Mouse (Mus musculus) CH12.LX (cell line): ENCODE results near the gene Card10. TPM values are rescaled to one million over a fixed set of nuclear protein-coding genes. Genes with fewer than 3 reads are reported as not detected.

Source experiments
- DNase-seq: peaks from one replicate; pipeline ENCODE4 v3.0.0-alpha.2; 2013; ENCODE audit errors: extremely low read depth
- H3K27ac ChIP-seq: 2 replicates; pipeline ENCODE4 v1.5.1; 2012; ENCODE audit warnings: low read depth, mild to moderate bottlenecking, control low read depth, moderate library complexity; ENCODE audit not compliant: insufficient read depth
- H3K27me3 ChIP-seq: replicated peaks from 2 replicates; pipeline ENCODE3; 2012; ENCODE audit warnings: inconsistent platforms
- H3K36me3 ChIP-seq, 2 experiments: replicated peaks in 1 of 2; 2 replicates each; pipeline versions ENCODE3 to v1.6.1; 2012; ENCODE audit warnings: inconsistent platforms in 1 of 2, low read length in 1 of 2, mild to moderate bottlenecking in 1 of 2, mixed read lengths in 1 of 2, moderate library complexity in 1 of 2; ENCODE audit not compliant: control insufficient read depth in 1 of 2, insufficient read depth in 1 of 2
- H3K4me1 ChIP-seq, 2 experiments: 2 replicates each; pipeline ENCODE4 v1.6.1; 2012; ENCODE audit warnings: inconsistent platforms in 1 of 2, moderate library complexity in 1 of 2; ENCODE audit not compliant: insufficient read depth in 2 of 2, control insufficient read depth in 1 of 2
- H3K4me2 ChIP-seq: 2 replicates; pipeline ENCODE4 v1.6.1; 2012; ENCODE audit warnings: low read depth, mild to moderate bottlenecking, control low read depth; ENCODE audit not compliant: poor library complexity, insufficient read depth, severe bottlenecking
- H3K4me3 ChIP-seq, 3 experiments: fragments of 150-350 bp in 1 of 3; sonication (generic) in 1 of 3; replicated peaks in 1 of 3; 2 replicates each; pipeline versions ENCODE3 to v1.5.1; 2011 to 2012; ENCODE audit warnings: low read depth in 2 of 3, low read length in 2 of 3, mild to moderate bottlenecking in 2 of 3, moderate library complexity in 2 of 3, control low read depth in 1 of 3, improper control_type of control experiment in 1 of 3, inconsistent platforms in 1 of 3, mixed read lengths in 1 of 3; ENCODE audit not compliant: poor library complexity in 1 of 3
- H3K79me2 ChIP-seq: replicated peaks from 2 replicates; pipeline ENCODE4 v1.6.1; 2012; ENCODE audit warnings: mild to moderate bottlenecking, moderate library complexity; ENCODE audit not compliant: control insufficient read depth, poor library complexity, insufficient read depth, severe bottlenecking; ENCODE audit errors: extremely low read depth
- H3K9ac ChIP-seq: 2 replicates; pipeline ENCODE4 v1.6.1; 2012; ENCODE audit warnings: low read depth, mild to moderate bottlenecking, control low read depth, moderate library complexity; ENCODE audit not compliant: insufficient read depth
- H3K9me3 ChIP-seq: replicated peaks from 2 replicates; pipeline ENCODE3; 2012; ENCODE audit warnings: low read length, inconsistent platforms, mixed read lengths
- BHLHE40 ChIP-seq: IDR thresholded peaks from 2 replicates; pipeline ENCODE4 v1.6.1; 2011; ENCODE audit warnings: mild to moderate bottlenecking, low read depth, low read length, improper control_type of control experiment
- CTCF ChIP-seq, 2 experiments: IDR thresholded peaks in 1 of 2; conservative IDR thresholded peaks in 1 of 2; 2 replicates each; pipeline ENCODE4 v1.5.1; 2011 to 2012; ENCODE audit warnings: low read depth in 2 of 2, low read length in 2 of 2, improper control_type of control experiment in 1 of 2, inconsistent platforms in 1 of 2, mild to moderate bottlenecking in 1 of 2, moderate library complexity in 1 of 2
- ETS1 ChIP-seq: conservative IDR thresholded peaks from 2 replicates; pipeline ENCODE4 v1.6.1; 2012; ENCODE audit warnings: low read depth, mild to moderate bottlenecking, inconsistent platforms, low read length, improper control_type of control experiment, moderate library complexity
- GABPA ChIP-seq: IDR thresholded peaks from 2 replicates; pipeline ENCODE4 v1.6.1; 2012; ENCODE audit warnings: low read depth, low read length, improper control_type of control experiment, inconsistent platforms; ENCODE audit not compliant: insufficient replicate concordance
- HCFC1 ChIP-seq: IDR thresholded peaks from 2 replicates; pipeline ENCODE4 v1.6.1; 2012; ENCODE audit warnings: low read depth, mild to moderate bottlenecking, inconsistent platforms, low read length, improper control_type of control experiment
- IRF4 ChIP-seq: IDR thresholded peaks from 2 replicates; pipeline ENCODE4 v1.6.1; 2014; ENCODE audit warnings: low read depth, mild to moderate bottlenecking, inconsistent platforms, low read length, improper control_type of control experiment
- JUND ChIP-seq: conservative IDR thresholded peaks from 2 replicates; pipeline ENCODE4 v1.6.1; 2011; ENCODE audit warnings: low read depth, low read length, improper control_type of control experiment
- KAT2A ChIP-seq: IDR thresholded peaks from 2 replicates; pipeline ENCODE4 v1.6.1; 2012; ENCODE audit warnings: low read length, improper control_type of control experiment, inconsistent platforms; ENCODE audit not compliant: insufficient replicate concordance
- MAX ChIP-seq: IDR thresholded peaks from 2 replicates; pipeline ENCODE4 v1.6.1; 2011; ENCODE audit warnings: low read length, improper control_type of control experiment
- MAZ ChIP-seq: IDR thresholded peaks from 2 replicates; pipeline ENCODE4 v1.6.1; 2012; ENCODE audit warnings: low read depth, mild to moderate bottlenecking, inconsistent platforms, low read length, improper control_type of control experiment, moderate library complexity
- MEF2A ChIP-seq: IDR thresholded peaks from 2 replicates; pipeline ENCODE4 v1.6.1; 2014; ENCODE audit warnings: low read depth, mild to moderate bottlenecking, inconsistent platforms, low read length, improper control_type of control experiment, borderline replicate concordance
- MXI1 ChIP-seq: IDR thresholded peaks from 2 replicates; pipeline ENCODE4 v1.6.1; 2011; ENCODE audit warnings: mild to moderate bottlenecking, low read depth, low read length, improper control_type of control experiment
- NELFE ChIP-seq: IDR thresholded peaks from 2 replicates; pipeline ENCODE4 v1.6.1; 2011; ENCODE audit warnings: low read depth, low read length, improper control_type of control experiment
- PAX5 ChIP-seq: IDR thresholded peaks from 2 replicates; pipeline ENCODE4 v1.6.1; 2012; ENCODE audit warnings: low read length, inconsistent platforms, mixed read lengths
- POLR2AphosphoS2 ChIP-seq: IDR thresholded peaks from 2 replicates; pipeline ENCODE4 v1.6.1; 2011; ENCODE audit warnings: low read depth, low read length, improper control_type of control experiment
- RAD21 ChIP-seq: IDR thresholded peaks from 2 replicates; pipeline ENCODE4 v1.6.1; 2011; ENCODE audit warnings: low read depth, mild to moderate bottlenecking, low read length, improper control_type of control experiment, moderate library complexity
- SIN3A ChIP-seq: IDR thresholded peaks from 2 replicates; pipeline ENCODE4 v1.6.1; 2012; ENCODE audit warnings: low read length, improper control_type of control experiment, inconsistent platforms
- TBP ChIP-seq: conservative IDR thresholded peaks from 2 replicates; pipeline ENCODE4 v1.6.1; 2011; ENCODE audit warnings: low read depth, low read length, improper control_type of control experiment
- TCF12 ChIP-seq: IDR thresholded peaks from 2 replicates; pipeline ENCODE4 v1.6.1; 2014; ENCODE audit warnings: low read depth, mild to moderate bottlenecking, inconsistent platforms, low read length, improper control_type of control experiment
- UBTF ChIP-seq: IDR thresholded peaks from 2 replicates; pipeline ENCODE4 v1.6.1; 2012; ENCODE audit warnings: low read depth, mild to moderate bottlenecking, inconsistent platforms, low read length, improper control_type of control experiment, moderate library complexity
- USF1 ChIP-seq: IDR thresholded peaks from 2 replicates; pipeline ENCODE4 v1.6.1; 2014; ENCODE audit warnings: low read depth, mild to moderate bottlenecking, inconsistent platforms, low read length, improper control_type of control experiment
- ZC3H11A ChIP-seq: IDR thresholded peaks from 2 replicates; pipeline ENCODE4 v1.6.1; 2012; ENCODE audit warnings: low read depth, mild to moderate bottlenecking, inconsistent platforms, low read length, improper control_type of control experiment
- ZKSCAN1 ChIP-seq: IDR thresholded peaks from 2 replicates; pipeline ENCODE4 v1.6.1; 2012; ENCODE audit warnings: low read depth, inconsistent platforms, low read length, improper control_type of control experiment, borderline replicate concordance
- dilution Hi-C: fragments of 300-500 bp; cut with MboI; formaldehyde crosslinking; loops from 2 replicates; pipeline ENCODE4 v1.14.3; 2020; ENCODE audit warnings: low sequenced_read_pairs; ENCODE audit not compliant: extremely low pct_unique_long_range_greater_than_20kb, extremely low pct_ligation_motif_present
- in situ Hi-C: fragments of 300-500 bp; cut with MboI; formaldehyde crosslinking; loops from 3 replicates; pipeline ENCODE4 v1.14.3; 2019; ENCODE audit warnings: low sequenced_read_pairs, low pct_ligation_motif_present, low pct_unique_long_range_greater_than_20kb, mixed read lengths
- polyA plus RNA-seq: library from polyadenylated mRNA; unstranded; fragments of >175 nt; gene quantifications from 2 replicates; pipeline ENCODE4 v1.2.1, GENCODE M21; 2012; ENCODE audit warnings: low read depth; ENCODE audit not compliant: insufficient read length
- total RNA-seq, 2 experiments: library from RNA; depleted of rRNA; stranded (reverse); fragments of 300-350 nt in 1 of 2; fragments of >200 nt in 1 of 2; gene quantifications; 2 replicates each; pipeline ENCODE4 v1.2.3; 2012 to 2014

Card10 gene
- total and polyA plus RNA-seq, 3 experiments = 0.08 TPM; not detected in 2

- TF ChIP-seq UBTF (no peak), POLR2AphosphoS2 (no peak), ZKSCAN1 (no peak), BHLHE40 (no peak), MEF2A (no peak), TBP (no peak), JUND (no peak)
- TF ChIP-seq, all 38 proteins: peak for 0
- peaks cover under 1% of the 10 kb centered on the region for H3K9me3 ChIP-seq
- in situ Hi-C loops = no loop called here
- H3K4me1 ChIP-seq = peaks cover 12 to 49% of the 10 kb centered on the region in 2 experiments
- no peaks in the 10 kb centered on the region; the same call in 1 of the 2 replicates for H3K79me2 ChIP-seq
- no peaks in the 10 kb centered on the region for H3K27me3 ChIP-seq
- DNase-seq = no peak
- H3K4me2 ChIP-seq = no peak overlapping the region
- peaks cover 29 to 97% of the 10 kb centered on the region in 2 experiments for H3K36me3 ChIP-seq
- no peak overlapping the region for H3K4me3 ChIP-seq
- dilution Hi-C loops = no loop called here
- H3K9ac ChIP-seq = no peak overlapping the region
- H3K27ac ChIP-seq = no peak overlapping the region
Measured at GRCm38 (mm10) chr15:78763704-78764103, 39.1 kb downstream of the Card10 start.

- Histone ChIP-seq H3K9me3 (no peaks in the 10 kb centered on the region), H3K79me2 (no peaks in the 10 kb centered on the region), H3K27ac (no peak overlapping the region), H3K4me1 (peaks cover 17 to 49% of the 10 kb centered on the region in 2 experiments), H3K36me3 (peaks cover 27 to 94% of the 10 kb centered on the region in 2 experiments), H3K4me2 (no peak overlapping the region), H3K9ac (no peak overlapping the region), H3K4me3 (no peak overlapping the region), H3K27me3 (no peaks in the 10 kb centered on the region)
- no peak for DNase-seq
- dilution Hi-C loops (no loop called here), in situ Hi-C loops (no loop called here)
- TF ChIP-seq KAT2A = no peak
- no peak for TF ChIP-seq BHLHE40
- TF ChIP-seq MAX = no peak
- no peak for TF ChIP-seq NELFE
- TF ChIP-seq ZC3H11A = no peak
- TF ChIP-seq CTCF (conservative IDR thresholded peaks at IDR 0.05 in 1 of 2, IDR thresholded peaks at IDR 0.05 in 1 of 2; ENCODE audit: low read depth in 2 of 2, low read length in 2 of 2) = no peak
- TF ChIP-seq TBP = no peak
- TF ChIP-seq USF1 = no peak
- no peak for TF ChIP-seq RAD21
- no peak for TF ChIP-seq HCFC1
- TF ChIP-seq POLR2AphosphoS2 = no peak
- TF ChIP-seq SIN3A = no peak
- no peak for TF ChIP-seq MAZ
- no peak for TF ChIP-seq JUND
- no peak for TF ChIP-seq MXI1
- TF ChIP-seq IRF4 = no peak
- TF ChIP-seq PAX5 = no peak
- TF ChIP-seq ETS1 = no peak
- TF ChIP-seq TCF12 = no peak
- TF ChIP-seq GABPA = no peak
Measured at GRCm38 (mm10) chr15:78763210-78763609, 39.6 kb downstream of the Card10 start.
